Mouse (Mus musculus) hindbrain, embryonic 13.5 days (tissue): ENCODE data around the gene Gm16430. TPM values are rescaled to one million over a fixed set of nuclear protein-coding genes. Genes with fewer than 3 reads are reported as not detected.
"Not testable (repeated sequence)": the region's sequence is repeated elsewhere in the genome, so short reads cannot be mapped to it uniquely, and the experiment has no call there.

Experiments
- ATAC-seq: fragments of 200-750 bp; cut with Nextera tagmentation; 2 replicates; pipeline ENCODE4 v1.8.0; 2017; ENCODE audit warnings: moderate TSS enrichment; ENCODE audit not compliant: low FRiP score
- H3K27ac ChIP-seq: fragments of 300-500 bp; sonication (generic); 2 replicates; pipeline ENCODE4 v1.5.1; 2015; ENCODE audit warnings: inconsistent platforms, mild to moderate bottlenecking, moderate library complexity
- H3K27me3 ChIP-seq: fragments of 300-500 bp; sonication (generic); 2 replicates; pipeline ENCODE4 v1.6.1; 2015; ENCODE audit warnings: mild to moderate bottlenecking, inconsistent platforms
- H3K36me3 ChIP-seq: fragments of 300-500 bp; sonication (generic); 2 replicates; pipeline ENCODE4 v1.6.1; 2015; ENCODE audit warnings: mild to moderate bottlenecking, inconsistent platforms
- H3K4me1 ChIP-seq: fragments of 300-500 bp; sonication (generic); replicated peaks from 2 replicates; pipeline ENCODE4 v1.6.1; 2015; ENCODE audit warnings: inconsistent platforms
- H3K4me2 ChIP-seq: fragments of 300-500 bp; sonication (generic); 2 replicates; pipeline ENCODE4 v1.6.1; 2015; ENCODE audit warnings: inconsistent platforms, mild to moderate bottlenecking, moderate library complexity
- H3K4me3 ChIP-seq: fragments of 300-500 bp; sonication (generic); 2 replicates; pipeline ENCODE4 v1.5.1; 2015; ENCODE audit warnings: mild to moderate bottlenecking, inconsistent platforms
- H3K9ac ChIP-seq: fragments of 300-500 bp; sonication (generic); 2 replicates; pipeline ENCODE4 v1.6.1; 2015; ENCODE audit warnings: mild to moderate bottlenecking, inconsistent platforms
- H3K9me3 ChIP-seq: fragments of 300-500 bp; sonication (generic); 2 replicates; pipeline ENCODE4 v1.6.1; 2016; ENCODE audit warnings: inconsistent platforms
- WGBS: fragments of 180-500 bp; shearing (Covaris S2); methylation state at CpG from one replicate; pipeline ENCODE4 v1.1.7; 2015; 5-methylcytosine and 5-hydroxymethylcytosine counted together
- polyA plus RNA-seq: library from polyadenylated mRNA; unstranded; fragments of >200 nt; fragmentation: Nextera tagmentation; extraction: Ambion mirVana; gene quantifications from 2 replicates; pipeline ENCODE4 v1.2.1, GENCODE M21; 2015

Gm16430 gene
- not detected in 2 replicates for polyA plus RNA-seq

DNA sequence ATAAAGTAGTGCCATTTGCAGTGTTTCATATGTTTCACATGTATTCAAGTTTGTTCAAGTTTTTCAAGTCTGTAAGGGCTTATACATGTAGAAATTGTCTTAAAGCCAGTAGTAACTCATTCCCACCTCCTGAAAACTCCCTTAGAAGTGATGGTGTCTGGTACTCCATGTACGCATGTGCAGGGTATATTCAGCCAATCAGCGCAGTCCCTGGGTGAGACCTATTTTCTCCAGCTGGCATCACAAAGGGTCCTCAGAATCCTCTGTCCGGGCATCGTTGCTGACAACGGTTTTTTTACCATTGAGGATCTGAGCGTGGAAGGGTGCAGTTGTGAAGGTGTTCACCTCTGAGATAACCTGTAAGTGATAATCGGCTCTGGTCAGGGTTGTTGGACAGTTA lies at the start of gene Gm16430:
Gene Gm16430, plus strand, starts transcription at position 301 of the 400 bp plus-strand sequence.
- not testable (repeated sequence) for H3K9ac ChIP-seq, H3K4me1 ChIP-seq, ATAC-seq, H3K27me3 ChIP-seq, H3K4me2 ChIP-seq, H3K9me3 ChIP-seq, H3K36me3 ChIP-seq, H3K27ac ChIP-seq, H3K4me3 ChIP-seq
- no CpG with 5 or more reads among the region's 7 CpGs for WGBS

Other genes starting within 250 kb of the Gm16430 start
- not detected in 2 replicates for gene Gm16405, start 91.0 kb upstream of the Gm16430 start, polyA plus RNA-seq